Mouse (Mus musculus) testis, adult 2 months (tissue): ENCODE measurements around the gene Cdk4. TPM values are rescaled to one million over a fixed set of nuclear protein-coding genes. Genes with fewer than 3 reads are reported as not detected.
A peak's percentile ranks its signal among the peaks of the same experiment; 100 is the strongest.

Source experiments
- H3K27ac ChIP-seq: fragments of 200-500 bp; 2 replicates; pipeline ENCODE4 v1.5.1; 2012; ENCODE audit warnings: low read depth, low read length; ENCODE audit not compliant: control insufficient read depth, insufficient read depth
- H3K27me3 ChIP-seq: fragments of 200-500 bp; 2 replicates; pipeline ENCODE4 v1.6.1; 2012; ENCODE audit warnings: mild to moderate bottlenecking, low read length, moderate library complexity; ENCODE audit not compliant: control insufficient read depth, insufficient read depth
- H3K36me3 ChIP-seq: fragments of 200-500 bp; 2 replicates; pipeline ENCODE4 v1.6.1; 2012; ENCODE audit warnings: mild to moderate bottlenecking, low read length; ENCODE audit not compliant: control insufficient read depth, insufficient read depth
- H3K4me1 ChIP-seq: fragments of 200-500 bp; 2 replicates; pipeline ENCODE4 v1.6.1; 2012; ENCODE audit warnings: low read length; ENCODE audit not compliant: control insufficient read depth, insufficient read depth
- H3K4me3 ChIP-seq: fragments of 200-500 bp; 2 replicates; pipeline ENCODE4 v1.5.1; 2012; ENCODE audit warnings: low read depth, mild to moderate bottlenecking, low read length, moderate library complexity, mixed read lengths; ENCODE audit not compliant: control insufficient read depth
- CTCF ChIP-seq: fragments of 200-500 bp; IDR thresholded peaks from 2 replicates; pipeline ENCODE4 v1.5.1; 2012; ENCODE audit warnings: low read depth, mild to moderate bottlenecking, inconsistent platforms, low read length, moderate library complexity; ENCODE audit not compliant: control insufficient read depth, insufficient read depth, insufficient replicate concordance
- POLR2A ChIP-seq: fragments of 200-500 bp; IDR thresholded peaks from 2 replicates; pipeline ENCODE4 v1.6.1; 2012; ENCODE audit warnings: low read depth, mild to moderate bottlenecking, inconsistent platforms, low read length, moderate library complexity; ENCODE audit not compliant: control insufficient read depth
- polyA plus RNA-seq: library from polyadenylated mRNA; depleted of rRNA; stranded (reverse); fragments of >200 nt; gene quantifications from 2 replicates; pipeline ENCODE4 v1.2.3, GENCODE M21; 2012

Cdk4 gene
- polyA plus RNA-seq, 1 experiment = 68.4 TPM

GRCm38 (mm10) chr10:127090560-127091411 lies 27.5 kb downstream of the Cdk4 start:
- Histone ChIP-seq H3K27me3 (no peaks in the 10 kb centered on the region), H3K4me3 (peak overlapping the region; percentile 69), H3K4me1 (peaks cover 24% of the 10 kb centered on the region), H3K27ac (no peak overlapping the region), H3K36me3 (no peaks in the 10 kb centered on the region)
- TF ChIP-seq POLR2A (no peak), CTCF (no peak)

DNA sequence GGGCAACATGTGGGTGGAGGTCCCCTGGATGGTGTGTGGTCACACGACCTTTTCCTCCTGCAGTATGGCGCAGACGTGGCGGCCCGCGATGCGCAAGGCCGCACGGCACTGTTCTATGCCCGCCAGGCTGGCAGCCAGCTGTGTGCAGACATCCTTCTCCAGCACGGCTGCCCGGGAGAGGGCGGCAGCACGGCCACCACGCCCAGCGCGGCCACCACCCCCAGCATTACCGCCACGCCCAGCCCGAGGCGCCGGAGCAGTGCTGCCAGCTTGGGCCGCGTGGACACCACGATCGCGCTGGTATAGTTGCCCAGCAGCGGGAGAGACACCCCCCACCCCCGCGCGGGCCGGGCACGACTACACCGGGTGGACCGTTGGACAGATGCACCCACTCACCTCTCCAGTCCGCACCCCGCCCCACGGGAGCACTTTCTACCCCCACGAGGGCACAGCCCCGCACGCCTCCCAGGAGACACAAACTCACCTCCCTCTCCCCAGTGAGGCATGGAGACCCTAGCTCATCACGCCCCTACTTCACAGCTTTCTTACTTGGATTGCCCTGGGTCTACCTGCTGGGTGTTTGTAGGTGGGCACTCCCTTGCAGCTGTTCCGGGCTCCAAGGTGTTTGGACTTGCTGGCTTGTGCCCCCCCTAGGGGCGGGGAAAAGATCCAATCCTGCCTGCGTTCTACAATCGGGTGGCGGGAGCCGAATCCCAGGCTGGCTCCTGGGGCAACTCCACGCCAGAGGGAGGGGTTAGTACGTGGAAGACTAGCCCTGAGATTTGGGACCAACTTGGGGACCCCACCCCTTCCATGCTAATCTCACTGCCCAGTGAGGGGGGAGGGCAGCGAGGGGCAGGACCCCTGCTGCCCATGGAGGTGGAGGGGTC lies 28.4 kb downstream of the Cdk4 start:
- TF ChIP-seq CTCF (no peak), POLR2A (no peak)
- Histone ChIP-seq H3K4me3 (peak overlapping the region; percentile 69), H3K36me3 (no peaks in the 10 kb centered on the region), H3K27me3 (no peaks in the 10 kb centered on the region), H3K4me1 (peaks cover 24% of the 10 kb centered on the region), H3K27ac (no peak overlapping the region)

GRCm38 (mm10) chr10:127092742-127093141 lies 29.4 kb downstream of the Cdk4 start:
- H3K4me1 ChIP-seq = peaks cover 24% of the 10 kb centered on the region

DNA sequence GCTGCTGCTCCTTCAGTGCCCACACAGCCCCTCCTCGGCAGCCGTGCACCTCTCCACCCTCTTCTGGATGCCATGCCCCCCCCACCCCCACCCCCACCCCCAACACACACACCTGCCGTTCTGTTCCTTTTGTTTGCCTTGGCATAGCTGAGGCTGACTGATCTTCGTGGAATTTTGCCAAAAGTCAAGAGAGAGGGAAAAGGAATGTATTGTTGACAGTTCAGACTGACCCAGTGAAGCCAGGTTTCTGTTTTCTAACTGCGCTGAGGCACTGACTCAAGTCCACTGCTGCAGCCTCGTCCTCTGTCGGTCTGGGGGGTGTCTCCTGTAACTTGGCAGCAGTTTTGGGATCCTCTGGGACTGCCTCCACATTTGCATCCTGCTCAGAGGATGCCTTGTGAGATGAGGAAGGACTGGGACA lies 31.1 kb downstream of the Cdk4 start:
- no peak overlapping the region for H3K4me3 ChIP-seq
- no peaks in the 10 kb centered on the region for H3K27me3 ChIP-seq
- no peaks in the 10 kb centered on the region for H3K36me3 ChIP-seq
- H3K27ac ChIP-seq = no peak overlapping the region
- no peak for TF ChIP-seq POLR2A
- TF ChIP-seq CTCF = no peak
- H3K4me1 ChIP-seq = peaks cover 24% of the 10 kb centered on the region

More at GRCm38 (mm10) chr10:127092742-127093141, 29.4 kb downstream of the Cdk4 start:
- Histone ChIP-seq H3K4me3 (peak overlapping the region; percentile 59), H3K27me3 (no peaks in the 10 kb centered on the region), H3K27ac (no peak overlapping the region), H3K36me3 (no peaks in the 10 kb centered on the region)
- TF ChIP-seq POLR2A = no peak

GRCm38 (mm10) chr10:127098514-127098913 lies 35.2 kb downstream of the Cdk4 start:
- no peaks in the 10 kb centered on the region for H3K36me3 ChIP-seq
- TF ChIP-seq POLR2A = no peak
- TF ChIP-seq CTCF = no peak

DNA sequence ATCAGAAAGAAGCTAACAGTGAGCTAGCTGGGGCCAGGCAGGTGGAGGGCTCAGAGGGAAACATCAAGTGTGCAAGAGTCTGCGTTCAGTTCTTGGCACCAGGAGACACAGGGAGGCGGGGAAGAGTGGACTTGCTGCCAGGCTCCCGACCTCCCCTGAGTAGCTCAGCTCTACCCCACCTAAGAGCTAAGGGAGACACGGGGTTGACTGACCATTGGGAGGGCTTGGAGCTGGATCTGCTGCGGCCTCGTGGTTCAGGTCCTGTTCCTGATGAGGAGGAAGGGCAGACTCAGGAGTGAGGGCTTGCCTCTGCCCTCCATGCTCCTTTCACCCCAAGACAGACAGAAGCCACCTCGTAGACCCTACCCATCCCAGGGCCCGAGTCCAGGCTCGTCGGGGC lies 35.9 kb downstream of the Cdk4 start:
- H3K4me3 ChIP-seq = no peak overlapping the region
- no peaks in the 10 kb centered on the region for H3K36me3 ChIP-seq
- H3K4me1 ChIP-seq = no peaks in the 10 kb centered on the region; the same call in 1 of the 2 replicates
- no peak overlapping the region for H3K27ac ChIP-seq
- TF ChIP-seq CTCF (no peak), POLR2A (no peak)
- H3K27me3 ChIP-seq = no peaks in the 10 kb centered on the region

More at GRCm38 (mm10) chr10:127098514-127098913, 35.2 kb downstream of the Cdk4 start:
- Histone ChIP-seq H3K4me1 (no peaks in the 10 kb centered on the region; the same call in 1 of the 2 replicates), H3K27ac (no peak overlapping the region), H3K4me3 (no peak overlapping the region), H3K27me3 (no peaks in the 10 kb centered on the region)

DNA sequence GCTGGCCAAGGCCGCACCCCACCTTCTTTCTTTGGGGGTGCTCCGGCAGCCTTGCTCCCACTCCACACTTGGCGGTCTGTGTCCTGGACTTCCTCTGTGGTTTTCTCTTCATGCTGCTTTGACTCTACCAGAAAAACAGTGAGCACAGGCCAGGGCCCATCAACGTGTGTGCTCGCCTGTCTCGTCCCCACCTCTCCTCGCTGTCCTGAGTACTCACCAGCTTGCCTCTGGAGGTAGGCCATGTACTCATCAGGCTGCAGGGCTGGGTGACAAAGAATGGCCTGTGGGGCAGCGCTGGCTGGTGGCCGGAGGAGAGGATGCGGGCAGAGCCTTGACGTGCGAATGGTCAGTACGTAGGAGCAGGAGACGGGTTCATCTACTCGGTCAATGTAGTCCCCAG lies 36.5 kb downstream of the Cdk4 start:
- Histone ChIP-seq H3K4me3 (no peak overlapping the region), H3K4me1 (no peaks in the 10 kb centered on the region; the same call in 1 of the 2 replicates), H3K36me3 (no peaks in the 10 kb centered on the region), H3K27ac (no peak overlapping the region), H3K27me3 (no peaks in the 10 kb centered on the region)
- TF ChIP-seq POLR2A (no peak), CTCF (no peak)
